Mouse (Mus musculus) right cerebral cortex, adult 2 months (tissue): Measurements from ENCODE around the gene L2hgdh.
"Not testable (repeated sequence)": the region's sequence is repeated elsewhere in the genome, so short reads cannot be mapped to it uniquely, and the experiment has no call there.

Experiments used
- DNase-seq, 2 experiments: peaks; one replicate each; pipeline ENCODE4 v3.0.0; 2021 to 2022; ENCODE audit warnings: low spot score in 2 of 2

Gene L2hgdh

GRCm38 (mm10) chr12:69666721-69667120 is 58.0 kb downstream of the L2hgdh start:
- no peak for DNase-seq

- DNase-seq, result no peak
Observed at GRCm38 (mm10) chr12:69661658-69662057, 63.0 kb downstream of the L2hgdh start.

- not testable (repeated sequence) for DNase-seq
Observed at GRCm38 (mm10) chr12:69653973-69654372, 70.7 kb downstream of the L2hgdh start.

GRCm38 (mm10) chr12:69649511-69649910 is 75.2 kb downstream of the L2hgdh start:
- DNase-seq, result no peak

GRCm38 (mm10) chr12:69645821-69646616 is 78.7 kb downstream of the L2hgdh start:
- DNase-seq, result no peak

- DNase-seq, result peak; percentile 52 to 68
Observed at GRCm38 (mm10) chr12:69644877-69645276, 79.8 kb downstream of the L2hgdh start.

- no peak for DNase-seq
Observed at GRCm38 (mm10) chr12:69642877-69643276, 81.8 kb downstream of the L2hgdh start.
